Mouse (Mus musculus): ENCODE measurements around the gene Mdfi. TPM values are rescaled to one million over a fixed set of nuclear protein-coding genes. Genes with fewer than 3 reads are reported as not detected.

The Mdfi gene
- total RNA-seq, 2 experiments from 2014 or later: 0.81 to 1.1 TPM

DNA sequence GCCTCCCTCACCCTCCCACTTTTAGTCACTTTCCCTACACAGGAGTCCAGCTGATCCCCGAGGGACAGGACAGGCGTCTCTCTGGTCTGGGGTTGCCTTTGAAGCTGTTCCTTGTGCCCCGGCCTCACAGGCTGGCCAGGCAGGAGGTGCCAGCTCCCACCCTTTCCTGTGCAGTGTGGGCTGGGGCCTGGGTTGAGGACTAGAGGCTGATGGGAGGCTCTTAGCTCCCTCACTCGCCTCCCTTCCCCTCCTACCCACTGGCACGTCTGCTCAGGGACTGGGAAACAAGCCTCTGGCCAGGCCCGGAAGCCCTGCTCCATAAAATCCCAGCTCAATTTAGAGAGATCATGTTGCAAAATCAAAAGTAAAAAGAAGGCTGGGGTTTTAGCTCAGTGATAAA, 60.9 kb downstream of the Mdfi start:
- intact Hi-C loops (cut with DNase I): no loop called here
- no peak for DNase-seq (ENCODE audit: low spot score in 2 of 2)

DNA sequence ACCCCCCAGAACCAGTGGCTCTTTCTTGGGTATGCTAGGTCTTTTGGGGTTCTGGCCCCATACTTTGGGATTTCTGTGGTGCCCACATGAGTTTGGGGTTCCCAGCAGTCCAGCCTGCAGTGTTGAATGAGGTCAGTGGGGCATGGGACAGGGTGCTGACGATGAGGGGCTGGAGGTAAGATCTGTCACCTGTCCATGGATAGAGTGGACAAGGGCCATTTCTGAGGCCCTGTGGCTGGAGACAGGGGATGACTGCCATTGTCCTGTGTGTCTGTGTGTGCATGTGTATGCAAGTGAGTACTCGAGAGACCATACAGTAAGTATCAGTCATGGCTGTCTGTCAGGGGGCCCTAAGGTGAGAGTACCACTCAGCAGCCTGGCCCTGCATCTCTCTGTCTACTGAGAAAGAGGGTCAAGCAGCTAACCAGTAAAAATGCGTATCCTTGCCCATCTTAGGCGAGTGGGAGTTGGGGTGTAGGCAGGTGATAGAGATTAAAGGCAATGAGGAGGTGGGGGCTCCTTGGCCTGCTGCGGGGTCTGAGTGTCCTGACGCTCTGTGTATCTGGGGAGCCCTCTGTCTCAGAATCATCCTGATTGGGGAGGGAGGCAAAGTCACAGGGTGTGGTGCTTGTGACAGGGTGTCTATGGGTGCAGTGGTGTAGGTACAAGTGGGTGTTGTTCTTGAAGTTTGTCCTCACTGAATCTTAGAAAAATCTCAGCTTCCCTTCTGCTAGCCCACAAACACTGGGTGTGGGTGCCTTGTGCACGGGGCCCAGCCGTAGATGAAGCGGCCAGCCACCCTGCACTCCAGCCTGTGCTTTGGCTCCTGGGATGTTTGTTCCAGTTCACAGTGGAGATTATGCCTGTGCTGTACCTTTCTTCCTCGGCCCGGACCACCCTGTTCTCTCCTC, 64.8 kb downstream of the Mdfi start:
- no peak for DNase-seq (ENCODE audit: low spot score in 2 of 2)
- intact Hi-C loops (cut with DNase I): no loop called here

DNA sequence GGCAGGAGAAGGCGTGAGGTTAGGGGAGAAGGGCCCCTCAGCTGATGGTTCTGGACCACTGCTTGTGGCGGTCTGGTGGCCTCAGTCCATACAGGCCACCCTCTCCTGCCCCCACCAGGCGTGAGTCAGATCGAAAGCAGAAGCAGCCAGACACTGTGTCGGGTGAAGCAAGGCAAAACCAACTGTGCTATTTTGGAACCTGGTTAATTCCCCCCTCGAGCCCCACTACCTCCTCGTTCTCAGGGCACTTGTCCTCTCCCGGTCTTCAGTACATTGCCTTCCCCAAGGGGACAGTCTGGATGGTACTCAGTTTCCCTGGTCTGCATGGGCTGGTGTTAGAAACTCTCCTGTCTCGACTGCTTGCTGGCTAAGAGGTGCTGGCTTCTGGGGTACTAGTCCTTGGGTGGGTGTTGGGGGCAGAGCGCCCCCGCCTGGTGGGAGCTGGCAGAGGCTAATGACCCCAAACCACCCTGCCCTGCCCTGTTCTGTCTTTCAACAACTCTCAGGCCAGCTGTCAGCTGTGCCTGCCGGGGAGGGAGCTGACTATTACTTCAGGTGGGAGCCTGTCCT, 65.7 kb downstream of the Mdfi start:
- intact Hi-C loops (cut with DNase I): no loop called here
- DNase-seq (ENCODE audit: low spot score in 2 of 2): peak; percentile 22 to 39

DNA sequence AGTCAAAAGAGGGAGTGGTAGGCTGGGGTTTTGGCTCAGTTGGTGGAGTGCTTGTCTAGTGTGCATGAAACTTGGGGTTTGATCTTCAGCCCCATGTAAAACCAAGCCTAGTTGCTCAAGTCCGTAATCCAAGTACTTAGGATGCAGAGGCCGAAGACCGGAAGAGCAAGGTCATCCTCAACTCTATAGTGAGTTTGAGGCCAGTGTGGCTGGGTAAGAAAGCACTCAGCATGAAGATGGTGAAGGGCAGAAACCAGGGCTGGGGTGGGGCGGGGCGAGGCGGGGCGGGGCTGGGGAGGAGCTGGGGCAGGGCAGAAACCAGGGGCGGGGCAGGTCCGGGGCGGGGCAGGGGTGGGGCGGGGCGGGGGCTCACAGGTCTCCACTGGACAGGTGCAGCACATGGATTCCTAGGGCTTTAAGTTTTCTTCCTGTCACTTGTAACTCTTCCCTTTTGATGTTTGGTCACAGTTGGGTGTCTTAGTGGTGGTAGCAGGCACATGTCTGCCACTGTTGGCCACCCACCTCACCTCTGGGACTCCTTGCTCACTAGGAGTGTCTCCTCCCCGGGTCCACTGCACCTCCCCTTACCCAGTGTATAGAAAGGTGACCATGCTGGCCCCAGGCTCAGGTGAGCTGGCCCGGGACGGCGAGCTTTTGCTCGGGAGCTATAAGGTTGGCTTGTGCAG, 66.9 kb downstream of the Mdfi start:
- intact Hi-C loops (cut with DNase I): no loop called here
- DNase-seq (ENCODE audit: low spot score in 2 of 2): no peak

DNA sequence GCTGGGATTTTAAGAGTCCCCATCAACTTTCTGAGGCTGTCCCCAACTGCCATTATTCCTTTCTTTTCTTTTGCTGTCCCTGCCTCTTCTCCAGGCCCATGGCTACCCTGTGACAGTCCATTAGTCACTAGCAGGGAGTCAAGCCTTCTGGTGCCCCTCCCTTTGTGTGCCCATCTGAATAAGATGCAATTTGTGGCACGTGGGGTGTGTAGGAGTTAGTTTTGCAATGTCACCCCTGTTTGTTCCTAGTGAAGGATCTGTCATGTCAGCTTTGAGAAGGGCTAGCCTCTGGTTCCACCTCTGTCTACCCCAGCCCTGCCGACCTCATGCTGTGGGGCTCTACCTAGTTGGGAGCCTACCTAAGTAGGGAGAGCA, 67.4 kb downstream of the Mdfi start:
- no peak for DNase-seq (ENCODE audit: low spot score in 2 of 2)
- intact Hi-C loops (cut with DNase I): no loop called here

DNA sequence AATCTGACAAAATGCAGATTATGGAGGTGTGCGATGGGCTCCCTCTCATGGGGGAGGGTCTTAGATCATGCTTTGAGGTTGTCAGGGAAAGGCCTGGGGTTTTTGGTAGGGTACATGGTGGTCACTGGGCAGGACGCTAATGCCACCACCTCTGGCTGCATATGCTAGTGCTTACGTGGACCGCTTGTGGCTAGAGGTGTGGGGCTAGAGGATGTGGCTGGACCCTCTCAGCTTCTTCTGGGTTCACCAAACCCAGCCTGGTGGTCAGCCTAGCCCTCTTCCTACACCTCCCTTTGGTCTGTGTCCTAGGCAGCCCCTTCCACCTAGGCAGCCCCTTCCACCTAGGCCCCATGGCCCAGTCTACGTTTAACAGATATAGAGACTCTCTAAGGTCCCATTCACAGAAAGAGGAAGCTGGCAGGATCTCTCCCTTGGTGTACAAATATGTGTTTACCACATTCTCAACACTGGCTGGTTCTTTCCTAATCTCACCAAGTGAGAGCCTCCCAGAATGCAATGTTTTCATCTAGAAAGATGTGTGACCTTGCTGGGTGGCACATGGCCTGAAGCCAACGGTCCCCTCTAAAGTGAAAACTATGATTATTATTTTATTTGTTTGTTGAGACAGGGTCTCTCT, 68.0 kb downstream of the Mdfi start:
- DNase-seq (ENCODE audit: low spot score in 2 of 2): no peak
- intact Hi-C loops (cut with DNase I): no loop called here

DNA sequence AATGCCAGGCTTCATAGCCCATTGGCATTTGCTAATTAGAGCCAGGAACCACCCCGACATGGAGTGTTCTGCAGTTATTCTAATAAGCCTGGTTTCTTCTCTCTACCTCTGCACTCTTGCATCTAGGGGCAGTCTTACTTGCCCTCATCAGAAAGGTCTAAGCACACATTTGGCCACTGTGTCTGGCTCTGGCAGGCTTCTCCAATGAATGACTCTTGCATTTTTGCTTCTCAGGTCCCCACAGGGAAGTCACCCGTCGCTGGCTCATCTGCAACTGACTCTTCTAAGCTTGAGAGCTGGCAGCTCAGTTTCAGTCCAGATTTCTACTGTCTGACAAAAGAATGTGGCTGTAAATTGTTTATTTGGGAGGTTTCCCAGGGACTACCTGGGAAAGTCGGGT, 68.5 kb downstream of the Mdfi start:
- intact Hi-C loops (cut with DNase I): no loop called here
- DNase-seq (ENCODE audit: low spot score in 2 of 2): no peak

Other genes with a start within 250 kb of the Mdfi start
- 10 to 100 TPM; 17.5 to 18.1 TPM for gene Bysl, start 223.2 kb downstream of the Mdfi start, total RNA-seq (2021)
- 10 to 100 TPM; 24.7 to 30.7 TPM for gene Med20, start 223.1 kb downstream of the Mdfi start, total RNA-seq (2021)
- 1 to 10 TPM; 4.5 to 7.8 TPM for gene Gm20517, start 223.1 kb downstream of the Mdfi start, total RNA-seq (2021)
- 10 to 100 TPM; 10.6 to 13.5 TPM for gene Usp49, start 204.0 kb downstream of the Mdfi start, total RNA-seq (2021)
- gene Tomm6, start 146.3 kb downstream of the Mdfi start, total RNA-seq (2021): 100 to 1,000 TPM; 206 to 219 TPM
- gene Frs3, start 145.7 kb downstream of the Mdfi start, total RNA-seq (2021): 10 to 100 TPM; 29.8 to 31.6 TPM
- gene Gm21981, start 140.2 kb downstream of the Mdfi start, total RNA-seq (2021): 1 to 10 TPM; 5.2 to 6.2 TPM
- 1 to 10 TPM; 3.0 to 3.5 TPM for gene Prickle4, start 140.0 kb downstream of the Mdfi start, total RNA-seq (2021)
- not detected for gene Pgc, start 107.8 kb downstream of the Mdfi start, total RNA-seq (2021)
- 10 to 100 TPM; 10.6 to 12.0 TPM for gene Tfeb, start 97.7 kb downstream of the Mdfi start, total RNA-seq (2021)
- 10 to 100 TPM; 44.1 to 55.9 TPM for gene Foxp4, start 90.0 kb upstream of the Mdfi start, total RNA-seq (2021)
- gene 1700122O11Rik, start 203.6 kb upstream of the Mdfi start, total RNA-seq (2021): not detected

Data from left cerebral cortex, postnatal 36 days (tissue).